ENCODE assay signal across 21 mouse cellular contexts in the genomic region with DNA sequence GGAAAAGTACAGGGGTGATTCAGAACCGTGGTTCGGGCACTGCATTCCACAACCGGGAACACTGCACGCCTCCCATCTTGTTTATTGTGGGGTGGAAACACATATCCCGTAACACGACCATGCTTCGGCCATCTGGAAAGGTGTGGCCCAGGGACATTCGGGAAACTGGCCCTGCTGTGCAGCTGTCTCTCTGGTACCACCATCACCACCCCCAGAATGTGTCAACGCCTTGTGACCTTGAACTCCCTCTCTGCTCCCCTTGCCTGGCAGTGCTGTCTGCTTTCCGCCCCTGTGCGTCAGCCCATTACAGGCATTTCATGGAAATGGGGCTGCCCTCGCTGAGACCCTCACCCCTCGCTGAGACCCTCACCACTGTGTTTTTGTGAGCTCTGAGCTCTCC. TPM values are rescaled to one million over a fixed set of nuclear protein-coding genes. Genes with fewer than 3 reads are reported as not detected.
DNase-seq lines count a peak whose midpoint lies in the region; ATAC-seq and TF ChIP-seq lines count a peak whose summit lies in the region.
"Had no signal": no experiment of that assay in that cellular context is flagged by ENCODE, and none has a peak within 500 bp of the region (broad histone marks: within the 10 kb centered on the region; RNA-seq: fewer than 3 reads in every experiment).

No protein-coding gene starts in this region.

- no peak for ATAC-seq in intestine, postnatal 0 days
- ATAC-seq: forebrain, embryonic 16.5 days; hindbrain, postnatal 0 days had no signal

- no peaks in the 10 kb centered on the region for H3K27me3 ChIP-seq in E14TG2a.4 (ENCODE audit: insufficient read depth, low read length)
- H3K27me3 ChIP-seq in intestine, postnatal 0 days (replicated peaks; ENCODE audit: control insufficient read depth, insufficient read depth, low read length): no peaks in the 10 kb centered on the region
- H3K27me3 ChIP-seq: embryonic facial prominence, embryonic 12.5 days; heart, embryonic 15.5 days; hindbrain, embryonic 13.5 days had no signal

- peak overlapping the region; percentile 41; the same call in 1 of the 2 replicates for H3K4me3 ChIP-seq in E14TG2a.4 (replicated peaks; ENCODE audit: low read length)
- no peak overlapping the region for H3K4me3 ChIP-seq in intestine, postnatal 0 days (ENCODE audit: low read depth, low read length)
- H3K4me3 ChIP-seq: embryonic facial prominence, embryonic 12.5 days; heart, adult 2 months; heart, embryonic 15.5 days; hindbrain, embryonic 13.5 days had no signal

- WGBS in intestine, postnatal 0 days: 54% methylated on average over 13 of the region's 13 CpGs

- TF ChIP-seq CTCF in E14TG2a.4 (conservative IDR thresholded peaks at IDR 0.05; ENCODE audit: low read length): no peak
- no peak for TF ChIP-seq CTCF in intestine, postnatal 0 days (IDR thresholded peaks at IDR 0.05; ENCODE audit: low read depth)

- no peak overlapping the region; the same call in 1 of the 2 replicates for H3K4me2 ChIP-seq in intestine, postnatal 0 days (replicated peaks; ENCODE audit: low read depth)
- H3K4me2 ChIP-seq: embryonic facial prominence, embryonic 12.5 days; heart, embryonic 11.5 days; heart, embryonic 15.5 days; hindbrain, embryonic 13.5 days had no signal

- H3K9me3 ChIP-seq in E14TG2a.4 (ENCODE audit: low read length): peaks cover 33% of the 10 kb centered on the region
- no peaks in the 10 kb centered on the region for H3K9me3 ChIP-seq in intestine, postnatal 0 days (ENCODE audit: control insufficient read depth)
- H3K9me3 ChIP-seq: embryonic facial prominence, embryonic 12.5 days; heart, embryonic 15.5 days had no signal

- H3K9ac ChIP-seq in intestine, postnatal 0 days (ENCODE audit: low read depth, low read length): no peak overlapping the region
- H3K9ac ChIP-seq: embryonic facial prominence, embryonic 12.5 days; heart, embryonic 15.5 days; hindbrain, embryonic 13.5 days had no signal

- 0 out of 2 replicates have a peak overlapping the region, but pooled peaks have one; percentile 28 for H3K27ac ChIP-seq in intestine, postnatal 0 days (ENCODE audit: low read depth, low read length)
- H3K27ac ChIP-seq: embryonic facial prominence, embryonic 12.5 days; heart, adult 2 months; heart, embryonic 15.5 days; hindbrain, embryonic 13.5 days; hindbrain, postnatal 0 days had no signal

- H3K4me1 ChIP-seq in E14TG2a.4 (replicated peaks; ENCODE audit: low read depth, low read length): peaks cover 63% of the 10 kb centered on the region
- no peaks in the 10 kb centered on the region for H3K4me1 ChIP-seq in intestine, postnatal 0 days (replicated peaks; ENCODE audit: control insufficient read depth, insufficient read depth, low read length)
- H3K4me1 ChIP-seq: embryonic facial prominence, embryonic 12.5 days; heart, embryonic 15.5 days; hindbrain, embryonic 13.5 days had no signal

- peak; percentile 17 for DNase-seq in NIH3T3 (ENCODE audit: low read depth)
- no peak for DNase-seq in adrenal gland, adult (ENCODE audit: inconsistent age in 2 of 2, low spot score in 1 of 2)
- no peak for DNase-seq in lung, adult 18-20 months
- DNase-seq in right cerebral cortex, postnatal 36 days (ENCODE audit: low spot score in 2 of 2): no peak
- DNase-seq in adrenal gland, postnatal 36 days: no peak
- DNase-seq: adrenal gland, adult 2 months; B cell, adult 2 months; cerebellum, adult 11 months; cerebellum, adult 9-10 months; cerebellum, postnatal 25 days; gastrocnemius, postnatal 14 days; heart, adult 2 months; heart, postnatal 14 days had no signal

- H3K36me3 ChIP-seq in E14TG2a.4 (ENCODE audit: insufficient read depth, low read length): peaks cover 41% of the 10 kb centered on the region
- no peaks in the 10 kb centered on the region for H3K36me3 ChIP-seq in intestine, postnatal 0 days (ENCODE audit: control insufficient read depth, insufficient read depth)
- H3K36me3 ChIP-seq: heart, embryonic 15.5 days had no signal

RNA-seq across cellular contexts. Expression of gene Pgs1, which starts 48.3 kb away (rescaled TPM):
- polyA plus RNA-seq in intestine, postnatal 0 days (2015; fragmentation: Nextera tagmentation; extraction: Ambion mirVana): 23.1 and 24.0 TPM in 2 replicates
- 10 to 100 TPM; 54.7 to 58.7 TPM for total RNA-seq in adrenal gland, postnatal 36 days (2021)
